Mouse (Mus musculus) adrenal gland, postnatal 25 days (tissue): ENCODE measurements around the gene Nrcam. TPM values are rescaled to one million over a fixed set of nuclear protein-coding genes. Genes with fewer than 3 reads are reported as not detected.
"Not testable (repeated sequence)": the region's sequence is repeated elsewhere in the genome, so short reads cannot be mapped to it uniquely, and the experiment has no call there.

Source experiments
- DNase-seq: peaks from one replicate; pipeline ENCODE4 v3.0.0; 2021; ENCODE audit warnings: mixed read lengths
- long read RNA-seq: library from polyadenylated mRNA; stranded (forward); transcript quantifications from one replicate; pipeline ENCODE4 v2.0.0, GENCODE M21; 2021
- total RNA-seq: library from RNA; stranded (reverse); gene quantifications from 2 replicates; pipeline ENCODE4 v1.2.3, GENCODE M21; 2021

The Nrcam gene
- total RNA-seq: 2.3 and 3.2 TPM in 2 replicates
- long read RNA-seq: 0 reads

GRCm38 (mm10) chr12:44328381-44329315 lies at the start of gene Nrcam:
Nrcam (plus strand) TSS chr12:44328885.
- peak; percentile 64 for DNase-seq

- DNase-seq: not testable (repeated sequence)
Measured at GRCm38 (mm10) chr12:44280147-44280546, 48.5 kb upstream of the Nrcam start.

GRCm38 (mm10) chr12:44281534-44281933 lies 47.2 kb upstream of the Nrcam start:
- DNase-seq: no peak

GRCm38 (mm10) chr12:44283378-44283777 lies 45.3 kb upstream of the Nrcam start:
- DNase-seq: no peak

GRCm38 (mm10) chr12:44286992-44287391 lies 41.7 kb upstream of the Nrcam start:
- no peak for DNase-seq

GRCm38 (mm10) chr12:44292281-44292680 lies 36.4 kb upstream of the Nrcam start:
- peak; percentile 59 for DNase-seq

- no peak for DNase-seq
Measured at GRCm38 (mm10) chr12:44300793-44301192, 27.9 kb upstream of the Nrcam start.

GRCm38 (mm10) chr12:44304012-44304411 lies 24.7 kb upstream of the Nrcam start:
- DNase-seq: no peak

GRCm38 (mm10) chr12:44304869-44305268 lies 23.8 kb upstream of the Nrcam start:
- no peak for DNase-seq

- no peak for DNase-seq
Measured at GRCm38 (mm10) chr12:44308221-44308620, 20.5 kb upstream of the Nrcam start.

- no peak for DNase-seq
Measured at GRCm38 (mm10) chr12:44315212-44315611, 13.5 kb upstream of the Nrcam start.

- no peak for DNase-seq
Measured at GRCm38 (mm10) chr12:44325091-44325490, 3.6 kb upstream of the Nrcam start.

- no peak for DNase-seq
Measured at GRCm38 (mm10) chr12:44327452-44327851, 1.2 kb upstream of the Nrcam start.

- DNase-seq: peak; percentile 7
Measured at GRCm38 (mm10) chr12:44329316-44330215, 881 bp downstream of the Nrcam start.

- DNase-seq: no peak
Measured at GRCm38 (mm10) chr12:44330216-44330719, 1.6 kb downstream of the Nrcam start.

- no peak for DNase-seq
Measured at GRCm38 (mm10) chr12:44337136-44337640, 8.5 kb downstream of the Nrcam start.

GRCm38 (mm10) chr12:44338195-44338622 lies 9.5 kb downstream of the Nrcam start:
- DNase-seq: no peak

- DNase-seq: no peak
Measured at GRCm38 (mm10) chr12:44344075-44344474, 15.4 kb downstream of the Nrcam start.

- no peak for DNase-seq
Measured at GRCm38 (mm10) chr12:44345251-44345650, 16.6 kb downstream of the Nrcam start.

- DNase-seq: no peak
Measured at GRCm38 (mm10) chr12:44346143-44346542, 17.5 kb downstream of the Nrcam start.

GRCm38 (mm10) chr12:44355116-44355515 lies 26.4 kb downstream of the Nrcam start:
- DNase-seq: no peak

- no peak for DNase-seq
Measured at GRCm38 (mm10) chr12:44357460-44357859, 28.8 kb downstream of the Nrcam start.
